Mouse (Mus musculus): ENCODE measurements around the gene Mxi1.

Gene Mxi1

GRCm38 (mm10) chr19:53402741-53403432 lies 92.6 kb downstream of the Mxi1 start:
- no peak for DNase-seq

- DNase-seq: peak; percentile 63 to 70
Measured at GRCm38 (mm10) chr19:53404219-53404836, 94.0 kb downstream of the Mxi1 start.

DNA sequence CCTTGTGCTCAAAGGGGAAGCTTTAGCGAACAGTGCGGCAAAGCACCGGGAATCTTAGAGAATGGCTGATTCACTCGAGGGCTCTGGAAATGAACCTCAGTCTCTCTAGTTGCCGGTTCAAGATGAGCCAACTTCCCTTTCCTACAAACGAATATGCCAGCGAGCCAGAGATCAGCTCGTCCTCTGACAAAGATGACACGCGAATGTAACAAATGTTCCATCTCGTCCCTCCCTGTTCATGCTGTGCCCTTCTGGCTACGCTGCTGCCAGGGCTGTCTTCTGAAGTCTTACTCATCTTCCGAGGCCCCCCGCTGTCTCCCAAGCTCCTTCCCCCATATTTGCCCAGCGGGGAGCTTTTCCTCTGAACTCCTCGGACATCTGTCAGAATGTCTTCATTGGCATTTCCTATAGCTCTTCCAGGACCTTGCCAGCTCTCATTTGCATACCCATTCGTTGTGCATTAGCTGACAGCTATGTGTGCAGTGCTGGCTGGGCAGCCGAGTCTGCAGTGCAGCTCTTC lies 94.6 kb downstream of the Mxi1 start:
- DNase-seq: peak; percentile 87 to 89

GRCm38 (mm10) chr19:53405810-53406209 lies 95.5 kb downstream of the Mxi1 start:
- DNase-seq: no peak

- DNase-seq: no peak
Measured at GRCm38 (mm10) chr19:53407350-53407749, 97.0 kb downstream of the Mxi1 start.

- DNase-seq: no peak
Measured at GRCm38 (mm10) chr19:53408398-53408797, 98.1 kb downstream of the Mxi1 start.

DNA sequence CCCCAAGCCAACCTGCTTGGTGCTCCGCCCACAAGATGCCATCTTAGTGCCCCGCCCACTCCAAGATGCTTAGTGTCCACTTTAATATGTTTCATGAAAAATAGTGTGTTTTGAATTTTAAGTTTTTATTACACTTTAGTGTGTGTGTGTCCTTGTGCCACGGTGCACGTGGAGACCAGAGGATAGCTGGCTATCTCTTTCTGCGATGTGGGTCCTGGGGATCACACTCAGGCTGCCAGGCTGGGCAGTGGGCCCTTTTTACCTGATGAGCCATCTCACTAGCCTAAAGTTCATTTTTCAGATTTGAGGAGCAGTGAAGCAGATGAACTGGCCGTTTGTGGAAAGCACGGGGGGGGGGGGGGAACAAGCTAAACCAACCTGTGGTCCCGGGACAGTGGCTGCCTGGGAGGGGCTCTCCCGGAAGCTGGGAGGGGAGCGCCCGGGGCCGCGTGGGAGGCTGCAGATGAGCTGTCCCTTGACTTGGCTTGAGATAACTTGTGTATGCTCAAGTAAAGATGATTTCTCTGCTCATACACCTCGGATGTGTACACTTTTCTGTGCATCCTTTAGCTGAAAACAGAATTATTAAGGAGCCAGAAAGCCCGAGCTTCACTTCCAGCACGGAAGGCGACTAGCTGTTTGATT lies 99.5 kb downstream of the Mxi1 start:
- DNase-seq: no peak

GRCm38 (mm10) chr19:53412149-53412848 lies 102.0 kb downstream of the Mxi1 start:
- DNase-seq: no peak

- no peak for DNase-seq
Measured at GRCm38 (mm10) chr19:53413617-53414380, 103.5 kb downstream of the Mxi1 start.

- no peak for DNase-seq
Measured at GRCm38 (mm10) chr19:53414650-53415049, 104.3 kb downstream of the Mxi1 start.

- DNase-seq: no peak
Measured at GRCm38 (mm10) chr19:53415198-53415597, 104.9 kb downstream of the Mxi1 start.

DNA sequence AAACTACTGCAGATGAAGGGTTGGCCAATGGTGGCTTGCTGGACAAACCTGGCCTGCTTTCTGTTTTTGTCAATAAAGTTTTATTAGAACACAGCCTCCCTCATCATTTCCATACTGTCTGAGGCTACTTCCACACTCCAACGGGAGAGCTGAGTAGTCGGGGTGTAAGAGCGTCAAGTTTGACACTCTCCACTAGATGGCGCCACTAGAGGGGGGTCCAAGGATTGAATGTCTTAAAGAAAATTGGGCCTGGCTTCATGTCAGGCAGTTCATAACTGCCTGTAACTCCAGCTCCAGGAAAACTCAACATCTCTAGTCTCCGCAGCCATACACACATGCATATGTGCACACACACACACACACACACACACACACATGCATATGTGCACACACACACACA lies 109.5 kb downstream of the Mxi1 start:
- DNase-seq: peak; percentile 54 to 59

DNA sequence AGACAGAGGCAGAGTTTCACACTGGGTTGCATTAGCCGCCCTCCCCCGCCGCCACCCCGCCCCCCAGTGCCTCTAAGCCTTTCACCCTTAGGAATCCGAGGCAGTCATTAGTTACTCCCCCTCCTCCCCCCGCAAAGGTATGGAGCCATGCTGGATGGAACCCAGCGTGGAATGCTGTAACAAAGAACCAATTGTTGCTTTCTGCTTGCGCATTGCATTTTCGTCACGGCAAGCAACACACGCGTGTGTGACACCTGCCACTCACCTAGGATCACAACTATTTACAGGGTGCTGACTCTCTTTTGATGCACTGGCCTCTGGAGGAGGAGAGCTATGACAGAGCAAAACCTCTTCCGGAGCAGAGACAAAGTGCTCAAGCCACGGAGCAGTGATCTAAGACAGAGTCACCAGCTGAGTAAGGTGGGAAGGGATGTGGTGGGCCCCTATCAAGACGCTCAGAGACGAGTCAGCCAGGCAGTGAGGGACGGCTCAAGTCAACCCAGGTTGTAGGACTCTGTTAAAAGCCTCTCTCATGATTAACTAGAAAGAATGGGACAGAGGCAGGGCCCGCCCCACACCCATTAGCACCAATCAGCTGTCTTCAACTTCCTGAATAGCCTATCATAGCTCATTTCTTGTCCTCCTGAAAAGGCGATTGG lies 110.7 kb downstream of the Mxi1 start:
- DNase-seq: peak; percentile 74 to 79

DNA sequence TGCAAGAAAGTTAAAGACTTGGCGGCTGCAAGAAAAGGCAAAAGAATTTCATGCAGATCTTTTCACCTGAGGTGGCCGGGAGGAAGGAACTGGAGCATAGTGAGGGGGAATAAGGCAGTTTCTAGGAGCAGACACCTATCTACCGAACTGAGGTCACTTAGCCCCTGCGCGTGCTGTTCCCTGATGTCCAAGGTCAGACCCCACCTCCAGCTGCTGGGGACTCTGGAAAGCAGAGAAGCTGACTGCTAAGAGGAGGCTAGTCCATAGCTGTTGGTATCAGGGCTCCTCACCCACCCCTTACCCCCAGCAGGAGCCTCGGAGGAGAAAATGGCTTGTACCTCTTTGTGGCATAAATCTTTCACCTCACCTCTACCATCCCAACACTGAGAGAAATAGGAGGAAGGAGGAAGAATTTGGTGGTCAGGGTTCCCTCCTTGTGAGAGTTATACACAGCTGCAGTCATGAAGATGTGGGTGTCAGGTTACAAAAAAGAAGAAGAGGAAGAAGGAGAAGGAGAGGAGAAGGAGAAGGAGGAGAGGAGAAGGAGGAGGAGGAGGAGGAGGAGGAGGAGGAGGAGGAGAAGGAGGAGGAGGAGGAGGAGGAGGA lies 111.4 kb downstream of the Mxi1 start:
- no peak for DNase-seq

DNA sequence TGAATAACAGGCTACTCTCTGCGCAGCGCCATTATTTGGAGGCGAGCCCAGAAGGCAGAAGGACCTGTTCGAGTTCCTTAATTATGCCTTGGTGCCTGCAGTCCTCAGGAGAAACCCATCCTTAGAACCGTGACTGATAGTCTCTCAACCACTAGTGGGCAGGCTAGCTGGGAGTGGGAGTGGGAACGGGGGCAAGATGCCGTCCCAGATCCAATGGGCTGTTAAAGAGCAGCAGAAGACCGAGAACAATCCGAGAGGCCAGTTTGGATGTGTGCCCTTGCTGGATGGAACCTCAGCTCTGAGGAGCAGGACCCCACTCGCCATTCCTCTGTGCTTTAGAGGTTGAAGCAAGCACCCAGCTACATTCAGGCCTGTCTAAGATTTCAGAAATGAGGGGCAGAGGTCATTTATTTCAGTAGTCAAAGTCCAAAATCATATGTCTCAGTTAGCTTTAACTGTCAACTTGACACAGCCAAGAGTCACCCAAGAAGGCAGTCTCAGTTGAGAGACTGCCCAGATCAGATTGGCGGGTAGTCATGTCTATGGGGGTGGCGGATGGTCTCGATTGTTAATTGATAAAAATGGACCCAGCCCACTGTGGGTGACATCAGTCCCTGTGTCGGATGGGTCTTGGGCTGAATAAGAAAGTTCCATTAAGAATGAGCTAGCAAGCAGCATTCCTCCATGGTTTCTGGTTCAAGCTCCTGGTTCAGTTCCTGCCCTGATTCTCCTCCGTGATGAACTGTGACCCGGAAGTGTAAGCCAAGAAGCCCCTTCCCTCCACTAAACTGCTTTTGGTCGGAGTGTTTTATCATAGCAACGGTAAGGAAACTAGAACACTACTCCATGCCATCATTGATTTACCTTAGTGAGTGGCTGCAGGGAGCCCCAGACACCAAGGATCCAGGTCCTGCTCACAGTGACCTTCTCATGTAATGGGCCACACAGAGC lies 112.3 kb downstream of the Mxi1 start:
- peak in 1 of 2 experiments; percentile 44 for DNase-seq

GRCm38 (mm10) chr19:53423341-53423753 lies 113.0 kb downstream of the Mxi1 start:
- DNase-seq: no peak

- DNase-seq: no peak
Measured at GRCm38 (mm10) chr19:53423816-53424465, 113.6 kb downstream of the Mxi1 start.

- DNase-seq: no peak
Measured at GRCm38 (mm10) chr19:53424629-53425028, 114.3 kb downstream of the Mxi1 start.

Measured in cerebellum, adult 18-20 months (tissue).